Mouse (Mus musculus) heart, postnatal 10 days (tissue): ENCODE measurements around the gene Cnnm1. TPM values are rescaled to one million over a fixed set of nuclear protein-coding genes. Genes with fewer than 3 reads are reported as not detected.

Source experiments
- DNase-seq, 2 experiments: peaks; one replicate each; pipeline ENCODE4 v3.0.0; 2021
- intact Hi-C: fragments of 180-260 bp; cut with DNase I; formaldehyde crosslinking; loops from one replicate; pipeline ENCODE4 v1.15.1; 2025
- total RNA-seq, 2 experiments: library from RNA; stranded (reverse); gene quantifications; 2 replicates each; pipeline ENCODE4 v1.2.3; 2021

Cnnm1 gene
- total RNA-seq, result under 1 TPM; 0.05 to 0.37 TPM

GRCm38 (mm10) chr19:43440112-43440737 is at the start of gene Cnnm1:
TSS of gene Cnnm1 (plus strand) at chr19:43440436.
- peak; percentile 32 to 39 for DNase-seq
- intact Hi-C loops, result no loop called here

DNA sequence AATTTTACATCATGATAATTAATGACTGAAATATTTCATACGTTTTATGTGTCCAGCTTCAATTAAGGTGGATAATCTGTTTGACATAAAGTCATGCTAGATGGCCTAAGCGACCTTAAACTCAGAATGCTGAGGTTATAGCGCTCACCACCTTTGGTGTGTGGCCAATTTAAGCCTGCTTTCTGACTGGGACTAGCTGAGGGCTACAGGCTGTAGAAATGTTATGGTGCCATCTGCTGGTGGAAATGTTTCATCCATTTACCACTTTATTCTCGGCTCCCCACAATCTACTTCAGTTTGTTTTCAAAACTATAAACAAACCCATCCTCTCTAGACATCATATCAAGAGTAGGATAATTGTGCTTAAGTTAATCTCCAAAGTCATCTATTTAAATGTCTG is 43.9 kb upstream of the Cnnm1 start:
- intact Hi-C loops, result loop anchor here (1.0 to 2.0 kb wide), 2 partner anchors 370 to 601 kb away; no protein-coding TSS in a partner anchor
- DNase-seq, result peak; percentile 48 to 74

DNA sequence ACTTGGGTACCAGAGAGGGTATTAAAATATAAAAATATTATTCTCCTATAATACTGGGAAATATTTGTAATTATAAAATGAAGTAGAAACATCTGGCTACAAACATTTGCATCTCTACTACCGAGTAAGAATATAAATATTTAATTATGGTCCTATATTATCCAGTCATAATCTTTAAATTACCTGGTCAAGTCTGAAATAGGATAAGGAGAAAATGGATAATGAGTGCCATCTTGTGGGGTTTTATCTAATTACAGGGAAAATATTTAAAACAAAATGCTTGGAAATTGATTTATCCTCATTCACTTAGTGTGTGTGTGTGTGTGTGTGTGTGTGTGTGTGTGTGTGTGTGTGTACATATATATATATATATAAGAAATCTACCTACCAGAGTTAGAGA is 33.1 kb upstream of the Cnnm1 start:
- intact Hi-C loops, result no loop called here
- no peak for DNase-seq

DNA sequence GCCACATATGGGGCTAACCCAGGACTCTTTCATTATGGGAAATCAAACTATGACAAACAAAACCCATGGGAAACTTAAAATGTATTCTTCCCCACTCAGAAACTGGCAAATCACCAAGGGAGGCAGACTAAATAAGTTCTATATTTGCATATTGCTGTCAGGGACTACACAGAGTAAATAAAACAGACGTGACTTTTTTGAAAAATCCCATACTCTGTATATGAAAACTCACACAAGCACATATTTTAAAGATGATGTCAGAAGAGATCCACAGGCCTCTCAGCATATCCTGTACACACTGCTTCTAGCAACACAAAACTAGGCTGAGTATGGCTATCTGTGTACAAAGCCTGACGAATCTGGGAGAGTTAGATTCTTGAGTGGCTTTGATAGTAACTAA is 24.7 kb upstream of the Cnnm1 start:
- DNase-seq, result no peak
- intact Hi-C loops, result no loop called here

DNA sequence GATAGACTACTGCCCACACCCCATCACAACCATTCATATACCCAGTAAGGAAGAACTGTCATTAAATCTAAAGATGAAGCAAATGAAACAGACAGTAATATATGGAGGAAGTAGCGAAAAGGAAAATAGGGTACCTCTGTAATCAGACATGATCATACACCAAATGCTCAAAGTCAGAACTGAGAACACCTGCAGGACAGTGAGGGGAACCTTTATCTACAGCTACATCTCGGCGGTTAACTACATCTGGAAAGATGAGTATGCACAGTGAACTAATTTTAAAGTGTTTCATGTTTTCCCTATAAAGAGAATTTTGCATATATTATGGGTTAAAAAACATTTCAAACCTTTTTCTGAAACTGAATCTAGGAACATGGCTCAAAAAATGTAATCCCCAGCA is 19.7 kb upstream of the Cnnm1 start:
- intact Hi-C loops, result no loop called here
- no peak for DNase-seq

DNA sequence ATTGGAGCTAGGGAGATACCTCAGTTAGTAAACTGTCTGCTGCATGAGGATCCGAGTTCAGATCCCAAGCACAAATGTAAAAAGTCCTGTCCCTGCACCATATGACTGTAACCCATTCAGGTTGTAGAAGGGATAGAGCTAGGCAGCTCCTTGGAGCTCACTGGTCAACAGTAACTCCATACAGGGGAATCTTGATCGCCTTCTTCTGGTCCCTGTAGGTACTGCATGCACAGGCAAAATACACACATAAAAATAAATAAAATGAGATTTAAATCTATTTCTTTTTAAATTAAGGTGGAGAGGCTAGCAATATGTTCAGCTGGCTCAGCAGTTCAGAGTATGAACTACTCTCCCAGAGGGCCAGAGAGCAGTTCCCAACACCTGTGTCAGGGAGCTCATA is 16.2 kb upstream of the Cnnm1 start:
- intact Hi-C loops, result no loop called here
- DNase-seq, result no peak

GRCm38 (mm10) chr19:43427446-43428224 is 12.6 kb upstream of the Cnnm1 start:
- no peak for DNase-seq
- intact Hi-C loops, result no loop called here

- intact Hi-C loops, result no loop called here
- DNase-seq, result no peak
These were observed 990 bp upstream of the Cnnm1 start for GRCm38 (mm10) chr19:43439246-43439645.

GRCm38 (mm10) chr19:43440768-43441660 is 778 bp downstream of the Cnnm1 start:
- DNase-seq, result peak; percentile 14 to 28

DNA sequence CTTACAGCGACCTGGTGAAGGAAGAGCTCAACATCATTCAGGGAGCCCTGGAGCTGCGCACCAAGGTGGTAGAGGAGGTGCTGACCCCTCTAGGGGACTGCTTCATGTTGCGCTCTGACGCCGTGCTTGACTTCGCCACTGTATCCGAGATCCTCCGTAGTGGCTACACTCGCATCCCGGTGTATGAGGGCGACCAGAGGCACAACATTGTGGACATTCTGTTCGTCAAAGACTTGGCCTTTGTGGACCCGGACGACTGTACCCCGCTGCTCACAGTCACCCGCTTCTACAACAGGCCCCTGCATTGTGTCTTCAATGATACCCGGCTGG is 1.4 kb downstream of the Cnnm1 start:
- intact Hi-C loops, result no loop called here
- DNase-seq, result peak in 1 of 2 experiments; percentile 4

More at GRCm38 (mm10) chr19:43440768-43441660, 778 bp downstream of the Cnnm1 start:
- intact Hi-C loops, result no loop called here

DNA sequence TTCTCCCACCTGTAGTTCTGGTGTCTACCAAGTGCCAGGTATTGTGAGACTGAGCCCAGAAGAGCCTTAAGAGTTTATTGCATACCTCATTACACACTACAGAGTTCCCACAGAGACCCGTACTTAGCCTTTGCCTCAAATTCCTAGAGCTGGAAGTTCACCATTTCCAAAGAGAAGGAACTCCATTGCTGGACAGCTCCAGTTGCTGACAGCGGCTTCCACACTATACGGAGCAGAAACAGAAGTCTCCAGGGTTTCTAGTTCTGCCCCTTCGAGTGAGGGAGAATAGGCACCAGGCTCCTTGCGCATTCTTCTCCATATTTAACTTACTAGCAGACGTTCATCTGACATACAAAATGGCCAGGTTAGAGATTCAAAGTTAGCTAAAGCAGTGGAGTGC is 2.0 kb downstream of the Cnnm1 start:
- intact Hi-C loops, result no loop called here
- DNase-seq, result peak; percentile 5 to 26

GRCm38 (mm10) chr19:43442906-43443305 is 2.7 kb downstream of the Cnnm1 start:
- DNase-seq, result no peak
- intact Hi-C loops, result no loop called here

DNA sequence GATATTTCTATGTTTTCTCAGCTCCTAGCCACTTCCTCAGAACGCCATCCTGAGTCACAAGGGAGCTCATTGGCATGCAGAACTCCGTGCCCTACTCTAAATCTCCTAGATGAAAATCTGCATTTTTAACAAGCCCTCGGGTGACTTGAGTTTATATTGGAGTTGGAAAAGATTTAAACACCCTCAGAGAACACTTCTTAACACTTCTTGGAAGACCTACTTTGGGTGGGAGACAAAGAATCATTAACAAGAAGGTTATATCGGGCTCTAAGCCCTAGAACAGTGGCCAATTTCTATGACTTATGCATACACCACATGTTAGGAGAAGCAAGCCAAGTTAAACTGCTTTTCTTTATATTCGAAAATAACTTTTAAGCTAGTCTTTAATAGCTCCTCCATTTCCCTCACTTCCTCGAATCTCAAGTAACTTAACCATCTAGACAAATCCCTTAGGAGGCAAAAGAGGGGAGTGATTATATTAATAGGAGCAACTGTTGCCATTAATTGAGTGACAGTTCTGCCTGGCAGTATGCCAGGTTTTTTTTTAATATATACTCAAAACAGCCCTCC is 4.5 kb downstream of the Cnnm1 start:
- intact Hi-C loops, result no loop called here
- no peak for DNase-seq

DNA sequence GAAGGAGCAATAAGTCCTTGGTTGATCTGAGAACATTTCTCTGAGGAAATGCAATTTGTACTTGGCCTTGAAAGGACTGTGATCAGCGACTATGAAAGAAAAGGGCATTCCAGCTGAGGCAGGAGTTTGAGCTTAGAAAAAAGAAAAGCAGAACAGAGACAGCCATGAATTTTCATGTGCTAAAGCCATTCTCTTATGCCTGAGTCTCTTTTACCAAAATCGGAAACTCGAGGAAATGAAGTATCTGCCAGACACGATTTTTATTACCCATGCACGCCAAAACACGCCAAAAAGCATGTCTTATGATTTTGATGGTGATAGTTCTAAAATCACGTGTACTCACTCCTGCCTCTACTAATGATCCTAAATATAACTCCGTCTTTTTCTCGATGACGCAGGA is 11.3 kb downstream of the Cnnm1 start:
- no peak for DNase-seq
- intact Hi-C loops, result no loop called here

DNA sequence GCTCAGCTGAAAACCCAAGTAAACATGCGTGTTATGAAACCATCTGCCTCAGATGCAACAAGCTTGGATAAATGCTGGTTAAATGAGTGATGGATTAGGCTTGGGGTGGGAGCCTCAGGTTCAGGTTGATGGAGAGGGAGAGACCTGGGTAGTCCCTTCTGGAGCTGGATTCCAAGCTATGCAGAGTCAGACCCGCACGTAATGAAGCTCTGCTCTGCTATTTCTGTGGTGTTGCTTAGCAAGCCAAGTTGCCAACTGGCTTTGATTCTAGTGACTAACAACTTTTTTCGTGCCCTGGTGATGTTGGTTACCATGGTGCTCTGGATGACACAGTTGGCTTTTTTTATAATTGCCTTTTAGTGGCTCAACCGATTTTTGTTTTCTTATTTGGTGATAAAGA is 11.9 kb downstream of the Cnnm1 start:
- DNase-seq, result no peak
- intact Hi-C loops, result no loop called here

- intact Hi-C loops, result no loop called here
- no peak for DNase-seq
These were observed 12.8 kb downstream of the Cnnm1 start for GRCm38 (mm10) chr19:43453025-43453424.

DNA sequence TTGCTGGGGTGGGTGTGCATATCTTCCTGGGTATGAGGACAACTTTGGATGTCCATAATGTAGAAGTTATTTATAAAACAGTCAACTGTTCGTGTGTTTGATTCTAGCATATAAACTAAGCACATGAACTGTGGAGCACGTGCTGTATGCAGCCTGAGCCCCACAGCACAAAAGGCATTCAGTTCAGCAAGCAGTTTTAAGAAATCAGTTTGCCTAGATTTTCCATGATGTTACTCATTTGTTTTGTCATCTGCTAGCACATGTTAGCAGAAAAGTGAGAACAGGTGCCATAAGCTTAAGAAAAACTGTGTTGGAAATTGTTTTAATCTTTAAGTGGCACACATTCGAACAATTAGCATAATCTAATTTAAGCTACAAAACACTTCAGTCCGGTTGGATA is 19.7 kb downstream of the Cnnm1 start:
- intact Hi-C loops, result no loop called here

DNA sequence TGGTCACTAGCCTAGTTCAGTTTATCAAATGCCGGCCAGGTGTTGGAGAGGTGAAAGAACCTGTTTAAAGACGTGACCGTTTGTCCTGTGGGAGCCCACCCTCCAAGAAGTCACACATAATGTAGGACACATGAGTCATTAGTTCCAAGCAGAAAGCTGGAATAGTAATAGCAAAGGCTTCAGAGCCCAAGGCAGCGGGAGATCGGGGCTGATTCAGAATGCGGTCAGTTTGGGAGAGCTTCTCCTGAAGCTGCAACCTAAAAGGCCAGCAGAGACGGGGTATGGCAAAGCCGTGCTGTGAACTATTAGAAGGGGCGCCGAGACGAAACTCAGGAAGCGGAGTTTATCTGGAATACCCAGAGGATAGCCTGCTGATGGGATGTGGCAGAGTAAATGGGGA is 20.2 kb downstream of the Cnnm1 start:
- intact Hi-C loops, result no loop called here
- DNase-seq, result no peak

More for the DNA sequence above, 19.7 kb downstream of the Cnnm1 start:
- no peak for DNase-seq

DNA sequence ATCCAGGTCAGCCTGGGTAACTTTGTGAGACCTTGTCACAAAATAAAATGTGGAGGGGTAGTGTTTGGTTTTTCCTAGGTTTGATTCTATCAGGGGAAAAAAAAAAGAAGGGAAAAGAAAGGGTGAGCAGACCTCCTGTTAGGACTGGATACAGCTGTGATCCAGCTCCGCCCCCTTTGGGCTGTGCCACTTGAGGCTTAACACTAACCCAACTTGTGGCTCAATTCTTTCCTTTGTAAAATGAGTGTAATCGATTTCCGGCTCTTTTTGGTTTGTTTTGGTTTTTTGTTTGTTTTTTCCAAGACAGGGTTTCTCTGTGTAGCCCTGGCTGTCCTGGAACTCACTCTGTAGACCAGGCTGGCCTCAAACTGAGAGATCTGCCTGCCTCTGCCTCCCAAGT is 21.9 kb downstream of the Cnnm1 start:
- no peak for DNase-seq
- intact Hi-C loops, result no loop called here

GRCm38 (mm10) chr19:43463546-43464293 is 23.5 kb downstream of the Cnnm1 start:
- intact Hi-C loops, result no loop called here
- no peak for DNase-seq
